Comparison of ENCODE assay signal across 10 mouse cellular contexts in genomic region chr2:14807650-14808347, GRCm38 (mm10).
DNase-seq lines count a peak whose midpoint lies in the region; ATAC-seq and TF ChIP-seq lines count a peak whose summit lies in the region.
"Had no signal": no experiment of that assay in that cellular context is flagged by ENCODE, and none has a peak within 500 bp of the region (broad histone marks: within the 10 kb centered on the region; RNA-seq: fewer than 3 reads in every experiment).

No protein-coding gene starts in this region.

- TF ChIP-seq POLR2A in lung, adult 2 months (IDR thresholded peaks at IDR 0.05; ENCODE audit: borderline replicate concordance, extremely low read depth, low read depth, low read length) = no peak

- no peak overlapping the region for H3K27ac ChIP-seq in forebrain, embryonic 13.5 days
- H3K27ac ChIP-seq in neural tube, embryonic 11.5 days (ENCODE audit: low read depth, low read length) = no peak overlapping the region
- H3K27ac ChIP-seq: heart, embryonic 13.5 days; lung, embryonic 15.5 days had no signal

- no peak overlapping the region for H3K4me2 ChIP-seq in forebrain, embryonic 13.5 days
- no peak overlapping the region for H3K4me2 ChIP-seq in neural tube, embryonic 11.5 days (ENCODE audit: low read depth)
- H3K4me2 ChIP-seq: heart, embryonic 13.5 days; lung, embryonic 15.5 days had no signal

- no peak for TF ChIP-seq CTCF in lung, adult 2 months (IDR thresholded peaks at IDR 0.05; ENCODE audit: insufficient read depth, low read length)

- peak; percentile 3 for DNase-seq in lung, postnatal 36 days
- DNase-seq in lung, adult 2 months = no peak
- peak; percentile 36 for DNase-seq in embryo, embryonic 10 days (ENCODE audit: low spot score)
- no peak for DNase-seq in neural tube, embryonic 11.5 days (ENCODE audit: low spot score)
- DNase-seq in left cerebral cortex, postnatal 25 days (ENCODE audit: low spot score in 2 of 2) = no peak
- no peak for DNase-seq in testis, postnatal 14 days (ENCODE audit: low spot score)
- DNase-seq: kidney, adult 11 months had no signal

- H3K4me3 ChIP-seq in lung, adult 2 months (replicated peaks; ENCODE audit: extremely low read depth, low read depth, low read length) = no peak overlapping the region
- no peak overlapping the region for H3K4me3 ChIP-seq in forebrain, embryonic 13.5 days
- no peak overlapping the region for H3K4me3 ChIP-seq in neural tube, embryonic 11.5 days (ENCODE audit: low read depth, low read length)
- H3K4me3 ChIP-seq: heart, embryonic 13.5 days; lung, embryonic 15.5 days had no signal

- H3K9me3 ChIP-seq in forebrain, embryonic 13.5 days (replicated peaks) = no peaks in the 10 kb centered on the region
- H3K9me3 ChIP-seq in neural tube, embryonic 11.5 days (ENCODE audit: control insufficient read depth, low read length) = no peaks in the 10 kb centered on the region
- H3K9me3 ChIP-seq: heart, embryonic 13.5 days; lung, embryonic 15.5 days had no signal

- H3K4me1 ChIP-seq in lung, adult 2 months (ENCODE audit: control insufficient read depth, insufficient read depth, low read length) = 0 out of 2 replicates have a peak, but pooled peaks cover 2% of the 10 kb centered on the region
- H3K4me1 ChIP-seq in forebrain, embryonic 13.5 days = peaks cover 5% of the 10 kb centered on the region; the same call in 1 of the 2 replicates
- no peaks in the 10 kb centered on the region for H3K4me1 ChIP-seq in neural tube, embryonic 11.5 days (ENCODE audit: control insufficient read depth, insufficient read depth, low read length)

- H3K9ac ChIP-seq in forebrain, embryonic 13.5 days = no peak overlapping the region
- H3K9ac ChIP-seq in neural tube, embryonic 11.5 days (ENCODE audit: low read length) = no peak overlapping the region
- H3K9ac ChIP-seq: heart, embryonic 13.5 days; lung, embryonic 15.5 days had no signal

- peak; percentile 62 for ATAC-seq in forebrain, embryonic 13.5 days
- 0 out of 2 replicates have a peak, but pooled peaks have one; percentile 39 for ATAC-seq in neural tube, embryonic 11.5 days (ENCODE audit: insufficient read depth, low FRiP score, low TSS enrichment)

- H3K27me3 ChIP-seq in forebrain, embryonic 13.5 days = no peaks in the 10 kb centered on the region
- no peaks in the 10 kb centered on the region for H3K27me3 ChIP-seq in neural tube, embryonic 11.5 days (ENCODE audit: control insufficient read depth, insufficient read depth, low read length)
- H3K27me3 ChIP-seq: heart, embryonic 13.5 days; lung, embryonic 15.5 days had no signal

- intact Hi-C loops in left cerebral cortex, postnatal 25 days (cut with DNase I) = no loop called here

- H3K36me3 ChIP-seq in forebrain, embryonic 13.5 days (ENCODE audit: poor library complexity, severe bottlenecking) = no peaks in the 10 kb centered on the region
- H3K36me3 ChIP-seq in neural tube, embryonic 11.5 days (ENCODE audit: control insufficient read depth, insufficient read depth, low read length) = no peaks in the 10 kb centered on the region
- H3K36me3 ChIP-seq: heart, embryonic 13.5 days; lung, embryonic 15.5 days had no signal

- WGBS in lung, adult 2 months = 69% methylated on average over 6 of the region's 6 CpGs
- 44% methylated on average over 6 of the region's 6 CpGs for WGBS in forebrain, embryonic 13.5 days
- 51% methylated on average over 6 of the region's 6 CpGs for WGBS in neural tube, embryonic 11.5 days

Comparison
In these comparisons a context has a peak if more than half of its experiments do, and no peak if none do; other contexts are left out.
1. DNase-seq: peak in lung, postnatal 36 days (single experiment) and embryo, embryonic 10 days (single experiment); none in lung, adult 2 months (single experiment), neural tube, embryonic 11.5 days (single experiment), left cerebral cortex, postnatal 25 days (0 of 2) and testis, postnatal 14 days (single experiment).